In the genomic region with DNA sequence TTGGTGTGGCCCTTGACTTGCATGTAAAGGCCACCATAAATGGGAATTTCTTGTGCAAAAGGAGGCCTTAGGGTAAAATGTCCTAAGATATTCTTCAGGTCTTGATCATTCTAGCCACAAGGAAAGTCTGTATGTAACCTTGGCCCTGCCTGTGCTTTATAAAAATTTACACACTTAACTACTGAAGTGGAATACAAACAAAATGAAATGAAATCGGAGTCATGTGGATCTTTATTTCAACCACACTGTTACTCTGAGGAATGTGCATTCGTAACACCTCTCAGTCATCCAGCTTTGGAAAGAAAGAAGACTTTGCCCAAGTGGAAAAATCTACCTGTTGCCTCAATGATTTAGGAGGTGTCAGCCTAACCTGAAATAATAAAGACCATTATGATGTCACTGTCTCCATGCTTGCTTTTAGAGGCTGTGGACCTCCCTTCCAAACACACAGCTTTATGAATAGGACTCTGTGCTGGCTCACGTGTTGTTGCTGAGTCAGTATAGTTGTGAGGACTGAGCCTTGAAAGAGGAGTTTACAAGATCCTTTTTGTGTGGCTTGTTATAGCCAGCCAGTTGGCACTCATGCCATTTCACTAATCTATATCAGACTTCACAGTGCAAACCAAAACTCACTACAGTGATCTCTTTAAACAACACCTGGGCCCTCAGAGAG, we compare ENCODE assay signal across 27 mouse cellular contexts. TPM values are rescaled to one million over a fixed set of nuclear protein-coding genes. Genes with fewer than 3 reads are reported as not detected.
DNase-seq lines count a peak whose midpoint lies in the region; ATAC-seq lines count a peak whose summit lies in the region.
"Had no signal": no experiment of that assay in that cellular context is flagged by ENCODE, and none has a peak within 500 bp of the region (broad histone marks: within the 10 kb centered on the region; RNA-seq: fewer than 3 reads in every experiment).

No protein-coding gene starts in this region.

- H3K4me3 ChIP-seq in lung, embryonic 16.5 days (ENCODE audit: low read length), result no peak overlapping the region
- H3K4me3 ChIP-seq in limb, embryonic 15.5 days, result no peak overlapping the region
- H3K4me3 ChIP-seq: embryonic facial prominence, embryonic 12.5 days; embryonic facial prominence, embryonic 15.5 days; forebrain, embryonic 12.5 days; forebrain, embryonic 15.5 days; heart, embryonic 12.5 days; heart, embryonic 15.5 days; hindbrain, embryonic 10.5 days; hindbrain, embryonic 13.5 days had no signal

- H3K27ac ChIP-seq in lung, embryonic 16.5 days (ENCODE audit: low read length), result peak overlapping the region; percentile 26; the same call in 1 of the 2 replicates
- H3K27ac ChIP-seq in limb, embryonic 15.5 days, result no peak overlapping the region
- H3K27ac ChIP-seq: embryonic facial prominence, embryonic 12.5 days; embryonic facial prominence, embryonic 15.5 days; forebrain, embryonic 12.5 days; forebrain, embryonic 15.5 days; heart, embryonic 15.5 days; hindbrain, embryonic 10.5 days; hindbrain, embryonic 13.5 days had no signal

- no peak for DNase-seq in lung, adult 18-20 months
- DNase-seq in NIH3T3 (ENCODE audit: low read depth), result peak; percentile 24
- DNase-seq in fibroblast of lung, adult 2 months (ENCODE audit: low read depth), result peak; percentile 53
- DNase-seq: adrenal gland, postnatal 10 days; adrenal gland, postnatal 36 days; cerebellum, adult 11 months; cerebellum, adult 2 months; cerebellum, adult 9-11 months; cerebellum, postnatal 25 days; gastrocnemius, postnatal 25 days; heart, adult 18-20 months; heart, postnatal 10 days; heart, postnatal 36 days had no signal

- no peak overlapping the region for H3K9ac ChIP-seq in lung, embryonic 16.5 days (ENCODE audit: low read length)
- H3K9ac ChIP-seq in limb, embryonic 15.5 days, result no peak overlapping the region
- H3K9ac ChIP-seq: embryonic facial prominence, embryonic 12.5 days; embryonic facial prominence, embryonic 15.5 days; forebrain, embryonic 12.5 days; forebrain, embryonic 15.5 days; heart, embryonic 12.5 days; heart, embryonic 15.5 days; hindbrain, embryonic 13.5 days had no signal

- no peak for ATAC-seq in lung, embryonic 16.5 days (ENCODE audit: low read depth)
- peak; percentile 71; the same call in 1 of the 2 replicates for ATAC-seq in limb, embryonic 15.5 days (ENCODE audit: insufficient number of reproducible peaks, low FRiP score, low TSS enrichment, low read depth)
- ATAC-seq in cerebellum, adult (ENCODE audit: insufficient number of reproducible peaks, low FRiP score, low TSS enrichment), result no peak
- ATAC-seq: forebrain, embryonic 15.5 days; hindbrain, embryonic 16.5 days; Patski had no signal

- peaks cover 5% of the 10 kb centered on the region; the same call in 1 of the 2 replicates for H3K4me1 ChIP-seq in lung, embryonic 16.5 days (replicated peaks; ENCODE audit: control insufficient read depth, insufficient read depth, low read length)
- 0 out of 2 replicates have a peak, but pooled peaks cover 6% of the 10 kb centered on the region for H3K4me1 ChIP-seq in limb, embryonic 15.5 days
- H3K4me1 ChIP-seq: embryonic facial prominence, embryonic 12.5 days; forebrain, embryonic 12.5 days; forebrain, embryonic 15.5 days; heart, embryonic 12.5 days; hindbrain, embryonic 10.5 days; hindbrain, embryonic 13.5 days had no signal

- no peaks in the 10 kb centered on the region for H3K9me3 ChIP-seq in lung, embryonic 16.5 days (ENCODE audit: control insufficient read depth, low read length)
- no peaks in the 10 kb centered on the region for H3K9me3 ChIP-seq in limb, embryonic 15.5 days
- H3K9me3 ChIP-seq: embryonic facial prominence, embryonic 12.5 days; embryonic facial prominence, embryonic 15.5 days; forebrain, embryonic 12.5 days; forebrain, embryonic 15.5 days; heart, embryonic 12.5 days; heart, embryonic 15.5 days; hindbrain, embryonic 10.5 days; hindbrain, embryonic 13.5 days had no signal

- H3K4me2 ChIP-seq in lung, embryonic 16.5 days (ENCODE audit: low read depth, low read length), result no peak overlapping the region
- H3K4me2 ChIP-seq in limb, embryonic 15.5 days, result no peak overlapping the region
- H3K4me2 ChIP-seq: embryonic facial prominence, embryonic 12.5 days; embryonic facial prominence, embryonic 15.5 days; forebrain, embryonic 12.5 days; forebrain, embryonic 15.5 days; heart, embryonic 12.5 days; heart, embryonic 15.5 days; hindbrain, embryonic 13.5 days had no signal

- H3K27me3 ChIP-seq in lung, embryonic 16.5 days (ENCODE audit: control insufficient read depth, insufficient read depth, low read depth, low read length), result no peaks in the 10 kb centered on the region
- H3K27me3 ChIP-seq in limb, embryonic 15.5 days, result no peaks in the 10 kb centered on the region
- H3K27me3 ChIP-seq: embryonic facial prominence, embryonic 12.5 days; embryonic facial prominence, embryonic 15.5 days; forebrain, embryonic 12.5 days; forebrain, embryonic 15.5 days; heart, embryonic 12.5 days; heart, embryonic 15.5 days; hindbrain, embryonic 13.5 days; Patski had no signal

- H3K36me3 ChIP-seq in lung, embryonic 16.5 days (ENCODE audit: control insufficient read depth, insufficient read depth, low read length), result no peaks in the 10 kb centered on the region
- H3K36me3 ChIP-seq in limb, embryonic 15.5 days, result no peaks in the 10 kb centered on the region
- H3K36me3 ChIP-seq: embryonic facial prominence, embryonic 12.5 days; embryonic facial prominence, embryonic 15.5 days; forebrain, embryonic 12.5 days; forebrain, embryonic 15.5 days; heart, embryonic 12.5 days; heart, embryonic 15.5 days; hindbrain, embryonic 10.5 days; hindbrain, embryonic 13.5 days had no signal

- WGBS in lung, embryonic 16.5 days, result 64% methylated on average over 3 of the region's 3 CpGs
- WGBS in limb, embryonic 15.5 days, result 55% methylated on average over 3 of the region's 3 CpGs

RNA-seq across cellular contexts. Expression of a gene that starts 42.0 kb away (rescaled TPM):
- not detected in 2 replicates for polyA plus RNA-seq in lung, embryonic 16.5 days (2015; fragmentation: Nextera tagmentation; extraction: Ambion mirVana)
- not detected in 2 replicates for polyA plus RNA-seq in limb, embryonic 15.5 days (2015; fragmentation: Nextera tagmentation; extraction: Ambion mirVana)
- polyA plus RNA-seq: cerebellum, adult 2 months; embryonic facial prominence, embryonic 12.5 days; embryonic facial prominence, embryonic 15.5 days; forebrain, embryonic 12.5 days; forebrain, embryonic 15.5 days; gonadal fat pad, adult 2 months; heart, embryonic 12.5 days; heart, embryonic 15.5 days; hindbrain, embryonic 10.5 days; hindbrain, embryonic 13.5 days; hindbrain, embryonic 16.5 days; Patski had no signal

Comparison
In these comparisons a context has a peak if more than half of its experiments do, and no peak if none do; other contexts are left out.
1. DNase-seq: peak in NIH3T3 (single experiment) and fibroblast of lung, adult 2 months (single experiment); none in lung, adult 18-20 months (0 of 2).